Mouse (Mus musculus): ENCODE measurements at regions not wholly inside any gene's neighbourhood (a gene's known extent, or its start where the extent isn't known, plus 50 kb on each side); places are given as distances from the start of the nearest gene placed in this dataset.
A peak's percentile ranks its signal among the peaks of the same experiment; 100 is the strongest.
"Not testable (repeated sequence)": the region's sequence is repeated elsewhere in the genome, so short reads cannot be mapped to it uniquely, and the experiment has no call there.

DNA sequence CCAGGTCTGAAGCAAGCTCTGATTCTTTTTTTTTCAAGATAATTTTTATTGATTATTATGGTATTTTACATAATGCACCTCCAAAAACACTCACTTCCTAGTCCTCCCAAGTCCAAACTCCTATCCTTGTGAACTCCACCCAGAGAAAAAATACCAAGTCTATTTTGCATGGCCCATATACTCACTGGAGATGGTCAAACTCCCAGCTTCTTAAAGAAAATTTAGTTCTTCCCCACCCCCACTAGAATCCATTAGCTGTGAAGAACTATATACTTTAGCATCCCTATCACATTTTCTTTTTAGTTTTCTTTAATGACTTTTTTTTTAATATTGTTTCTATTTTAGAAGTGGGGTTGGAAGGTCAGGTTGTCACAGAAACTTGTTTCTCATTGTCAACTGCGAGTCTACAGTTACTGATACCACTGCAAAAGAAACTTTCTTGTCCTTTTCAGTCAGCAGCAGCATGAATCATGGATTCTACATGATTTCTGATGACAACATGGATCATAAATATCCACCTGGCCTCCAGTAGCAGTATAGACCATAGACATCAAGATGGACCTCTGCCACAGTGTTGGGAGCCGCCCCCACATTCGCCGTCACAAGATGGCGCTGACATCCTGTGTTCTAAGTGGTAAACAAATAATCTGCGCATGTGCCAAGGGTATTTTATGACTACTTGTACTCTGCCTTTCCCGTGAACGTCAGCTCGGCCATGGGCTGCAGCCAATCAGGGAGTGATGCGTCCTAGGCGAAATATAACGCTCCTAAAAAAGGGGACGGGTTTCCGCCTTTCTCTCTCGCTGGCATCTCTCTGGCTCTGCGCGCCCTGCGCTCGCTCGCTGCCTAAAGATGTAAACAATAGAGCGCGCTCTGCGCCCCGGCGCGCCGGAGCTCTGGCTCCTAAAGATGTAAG lies 69.0 kb downstream of the Pgr15l start:
- WGBS: 42% methylated on average over 26 of the region's 27 CpGs
- Histone ChIP-seq H3K4me2 (replicated peaks) (peak overlapping the region; percentile 42; the same call in 1 of the 2 replicates), H3K4me3 (peak overlapping the region; percentile 26)
- not testable (repeated sequence) for H3K36me3 ChIP-seq; H3K27ac ChIP-seq (replicated peaks); H3K9ac ChIP-seq (replicated peaks); H3K27me3 ChIP-seq; H3K9me3 ChIP-seq; H3K4me1 ChIP-seq
- ATAC-seq (ENCODE audit: low FRiP score, low read depth): peak; percentile 84

DNA sequence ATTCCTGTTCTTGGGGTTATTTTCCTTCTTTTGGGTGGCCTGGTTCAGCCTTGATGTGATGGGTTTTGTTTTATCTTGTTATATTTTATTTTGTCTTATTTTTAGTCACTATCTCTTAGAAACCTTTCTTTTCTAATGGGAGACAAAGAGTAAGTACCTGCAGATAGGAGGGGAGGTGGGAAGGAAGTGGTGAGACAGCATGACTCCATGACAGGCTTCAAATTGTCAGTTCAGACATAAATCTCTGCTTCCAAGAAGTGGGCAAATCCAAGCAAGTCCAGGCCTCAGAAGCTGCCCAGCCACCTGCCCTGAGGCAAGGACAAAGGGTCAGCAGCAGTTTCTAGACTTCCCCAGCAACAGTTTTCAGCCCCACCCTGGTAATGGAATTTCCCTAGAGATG lies 69.8 kb downstream of the Pgr15l start:
- Histone ChIP-seq H3K9me3 (no peaks in the 10 kb centered on the region), H3K4me2 (replicated peaks) (peak overlapping the region; percentile 42), H3K27ac (replicated peaks) (no peak overlapping the region), H3K36me3 (no peaks in the 10 kb centered on the region), H3K4me3 (peak overlapping the region; percentile 26), H3K27me3 (no peaks in the 10 kb centered on the region), H3K9ac (replicated peaks) (no peak overlapping the region), H3K4me1 (no peaks in the 10 kb centered on the region)
- ATAC-seq (ENCODE audit: low FRiP score, low read depth): no peak

DNA sequence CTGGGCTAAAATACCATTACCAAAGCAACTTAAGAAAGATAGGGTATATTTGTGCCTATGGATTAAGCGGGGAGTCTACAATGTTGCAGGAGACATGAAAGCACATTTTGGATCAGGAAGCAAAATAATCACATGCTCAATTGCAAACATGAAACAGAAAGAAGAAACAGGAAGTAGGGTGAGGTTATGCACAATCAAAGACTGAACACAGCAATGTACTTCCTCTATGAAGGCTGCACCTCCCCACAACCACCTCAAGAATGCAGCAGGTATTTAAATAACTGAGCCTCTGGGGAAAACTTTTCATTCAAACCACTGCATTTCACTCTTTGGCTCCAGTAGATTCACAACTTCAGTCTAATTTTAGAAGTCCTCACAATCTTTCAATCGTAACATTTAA lies 83.8 kb downstream of the Pgr15l start:
- Histone ChIP-seq H3K4me1 (no peaks in the 10 kb centered on the region), H3K36me3 (no peaks in the 10 kb centered on the region), H3K27me3 (no peaks in the 10 kb centered on the region), H3K27ac (replicated peaks) (no peak overlapping the region), H3K9me3 (no peaks in the 10 kb centered on the region), H3K4me3 (no peak overlapping the region), H3K4me2 (replicated peaks) (no peak overlapping the region), H3K9ac (replicated peaks) (no peak overlapping the region)
- no peak for ATAC-seq (ENCODE audit: low FRiP score, low read depth)
- WGBS: 85% methylated on average over 2 of the region's 2 CpGs

Measured in midbrain, embryonic 12.5 days (tissue).